Mouse (Mus musculus): ENCODE data around the gene Shisa9.
"Not testable (repeated sequence)": the region's sequence is repeated elsewhere in the genome, so short reads cannot be mapped to it uniquely, and the experiment has no call there.

Shisa9 gene

DNA sequence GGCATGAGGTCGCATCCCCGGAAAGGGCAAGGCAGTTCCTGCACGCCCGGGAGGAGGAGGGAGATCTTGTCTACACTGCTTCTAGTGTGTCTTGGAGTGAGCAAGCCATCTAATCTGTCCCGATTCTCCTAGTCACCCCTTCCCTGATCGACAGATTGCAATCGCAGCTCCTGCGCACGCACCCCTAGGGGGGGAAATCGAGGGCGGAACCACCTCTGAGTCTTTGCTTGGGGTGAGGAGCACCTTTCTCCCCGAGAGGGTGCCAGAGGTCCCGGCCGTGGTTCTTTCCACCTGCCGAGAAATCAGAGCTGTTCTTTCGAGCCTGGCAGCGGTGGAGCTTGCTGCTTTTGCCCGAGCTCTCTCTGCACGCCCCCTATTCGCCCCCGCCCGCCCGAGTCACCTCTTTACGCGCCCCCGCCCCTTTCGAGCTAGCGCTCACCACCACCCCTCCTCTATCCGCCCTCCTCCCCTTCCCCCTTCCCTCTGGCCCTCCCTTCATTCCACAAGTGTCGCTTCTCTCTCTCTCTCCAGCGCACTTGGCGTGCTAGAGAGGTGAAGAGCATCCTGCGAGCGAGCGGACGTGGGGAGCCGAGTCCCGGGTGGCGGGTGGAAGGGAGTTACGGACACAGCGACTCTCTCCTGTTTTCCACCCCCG, at the start of gene Shisa9:
Gene Shisa9, plus strand, starts transcription at position 498 of the 655 bp plus-strand sequence.
- DNase-seq (ENCODE audit: low spot score) = no peak

GRCm38 (mm10) chr16:11940477-11940876, 43.4 kb upstream of the Shisa9 start:
- DNase-seq (ENCODE audit: low spot score) = peak; percentile 8

DNA sequence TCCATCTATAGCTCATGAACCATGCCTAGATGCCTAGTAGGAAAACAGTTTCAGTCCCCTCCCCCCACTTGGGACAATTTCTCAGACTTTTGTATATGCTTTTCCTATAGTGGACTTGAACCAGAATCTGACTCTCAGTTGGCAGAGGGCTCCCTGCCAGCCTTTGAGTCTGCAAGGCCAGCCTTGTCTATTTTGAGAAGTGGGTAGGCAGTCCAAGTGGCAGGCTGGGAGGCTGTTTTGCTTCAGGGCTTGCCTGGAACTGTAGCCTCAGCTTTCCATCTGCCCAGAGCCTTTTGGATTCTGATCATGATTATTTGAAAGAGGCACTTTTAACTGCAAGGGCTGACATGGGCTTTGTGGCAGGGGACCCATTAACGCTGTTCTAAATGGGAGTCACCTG, 23.2 kb upstream of the Shisa9 start:
- no peak for DNase-seq (ENCODE audit: low spot score)

GRCm38 (mm10) chr16:11966041-11966440, 17.9 kb upstream of the Shisa9 start:
- DNase-seq (ENCODE audit: low spot score) = no peak

DNA sequence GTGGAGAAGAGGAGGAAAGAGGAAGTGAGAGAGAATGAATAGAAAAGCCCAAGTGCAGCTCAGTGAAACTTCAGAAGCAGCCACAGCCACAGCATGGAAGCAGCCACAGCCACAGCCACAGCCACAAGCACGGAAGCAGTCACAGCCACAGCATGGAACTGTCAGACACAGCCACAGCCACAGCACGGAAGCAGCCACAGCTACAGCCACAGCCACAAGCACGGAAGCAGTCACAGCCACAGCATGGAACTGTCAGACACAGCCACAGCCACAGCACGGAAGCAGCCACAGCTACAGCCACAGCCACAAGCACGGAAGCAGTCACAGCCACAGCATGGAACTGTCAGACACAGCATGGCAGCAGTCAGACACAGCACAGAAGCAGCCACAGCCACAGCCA, 17.1 kb upstream of the Shisa9 start:
- not testable (repeated sequence) for DNase-seq (ENCODE audit: low spot score)

- no peak for DNase-seq (ENCODE audit: low spot score)
These were observed 16.3 kb upstream of the Shisa9 start for GRCm38 (mm10) chr16:11967579-11967978.

- no peak for DNase-seq (ENCODE audit: low spot score)
These were observed 10.2 kb upstream of the Shisa9 start for GRCm38 (mm10) chr16:11973707-11974106.

GRCm38 (mm10) chr16:11976737-11977136, 7.2 kb upstream of the Shisa9 start:
- DNase-seq (ENCODE audit: low spot score) = no peak

GRCm38 (mm10) chr16:11980764-11981163, 3.1 kb upstream of the Shisa9 start:
- no peak for DNase-seq (ENCODE audit: low spot score)

DNA sequence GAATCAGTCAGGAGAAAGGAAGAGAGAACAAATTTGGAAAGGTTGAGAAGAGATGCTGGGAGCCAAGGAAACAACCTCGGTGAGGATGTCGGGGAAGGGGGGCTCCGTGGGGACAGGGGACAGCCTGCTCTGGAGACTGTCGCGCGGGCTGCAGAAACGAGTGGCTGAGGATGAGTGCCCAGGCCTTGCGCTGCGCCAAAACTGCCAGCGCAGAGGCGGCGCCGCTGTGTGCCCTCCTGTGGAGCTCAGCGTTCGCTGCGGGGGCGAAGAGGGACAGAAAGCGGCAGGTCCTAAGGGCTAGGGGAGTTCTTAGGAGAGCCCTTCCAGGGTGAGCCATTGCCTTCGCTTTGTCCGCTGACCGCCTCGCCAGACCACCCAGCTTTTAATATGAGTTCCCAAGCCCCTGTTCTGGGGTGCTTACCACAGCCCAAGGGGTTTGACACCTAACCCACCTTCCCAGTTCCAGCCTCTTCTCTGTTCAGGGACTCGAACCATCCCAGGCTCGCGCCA, 752 bp upstream of the Shisa9 start:
- no peak for DNase-seq (ENCODE audit: low spot score)

DNA sequence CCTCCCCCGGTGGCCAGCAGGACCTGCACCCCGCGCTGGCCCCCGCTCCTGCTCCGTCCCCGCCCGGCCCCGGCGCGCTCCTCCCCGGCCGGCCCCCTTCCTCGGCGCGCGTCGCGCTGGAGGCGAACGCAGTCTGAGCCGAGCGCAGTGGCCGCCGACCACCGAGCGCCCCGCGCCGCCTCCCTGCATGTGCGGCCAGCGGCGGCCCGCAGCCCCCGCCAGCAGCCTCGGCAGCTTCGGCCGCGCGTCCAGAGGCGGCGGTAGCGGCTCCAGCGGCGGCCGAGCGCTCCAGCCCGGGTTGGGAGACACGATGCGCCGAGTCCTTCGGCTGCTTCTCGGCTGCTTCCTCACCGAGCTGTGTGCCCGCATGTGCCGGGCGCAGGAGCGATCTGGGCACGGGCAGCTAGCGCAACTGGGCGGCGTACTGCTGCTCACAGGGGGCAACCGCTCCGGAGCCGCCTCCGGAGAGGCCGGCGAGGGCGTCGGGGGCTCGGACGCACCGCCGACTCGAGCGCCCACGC, 418 bp downstream of the Shisa9 start:
- DNase-seq (ENCODE audit: low spot score) = no peak

DNA sequence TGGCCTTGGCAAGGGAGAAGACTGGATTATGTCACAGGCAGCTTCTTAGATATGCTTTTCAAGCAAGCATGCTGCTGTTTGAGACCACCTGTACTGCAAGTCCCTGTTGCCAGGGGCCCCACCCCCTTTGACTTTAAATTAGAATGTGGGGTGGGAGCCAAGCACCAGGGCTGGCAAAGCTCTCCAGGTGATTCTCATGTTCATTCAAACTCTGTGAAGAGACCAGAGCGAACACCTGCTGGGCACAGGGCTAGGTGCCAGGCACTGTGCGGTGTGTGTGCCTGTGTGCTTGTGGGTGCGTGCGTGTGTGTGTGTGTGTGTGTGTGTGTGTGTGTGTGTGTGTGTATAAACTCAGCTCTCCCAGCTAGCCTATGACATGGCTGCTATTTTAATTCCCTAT, 3.1 kb downstream of the Shisa9 start:
- DNase-seq (ENCODE audit: low spot score) = no peak

- DNase-seq (ENCODE audit: low spot score) = no peak
These were observed 21.3 kb downstream of the Shisa9 start for GRCm38 (mm10) chr16:12005177-12005576.

DNA sequence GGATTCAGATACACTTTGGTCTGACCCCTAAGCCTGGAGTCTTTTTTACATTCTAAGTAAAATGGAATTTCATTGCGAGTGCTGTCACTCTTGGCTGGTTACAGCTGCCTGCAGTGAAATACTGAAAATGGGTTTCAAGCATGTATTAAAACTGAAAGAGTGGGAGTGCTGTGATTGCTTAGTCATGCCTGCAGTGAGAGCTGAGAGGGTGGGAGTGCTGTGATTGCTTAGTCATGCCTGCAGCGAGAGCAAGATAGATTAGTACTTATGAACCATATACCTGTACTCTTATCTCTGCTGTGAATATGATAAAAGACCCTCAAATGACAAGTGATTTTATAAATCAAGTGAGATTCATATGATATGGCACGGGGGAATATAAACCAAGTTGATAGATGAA, 26.2 kb downstream of the Shisa9 start:
- DNase-seq (ENCODE audit: low spot score) = no peak

GRCm38 (mm10) chr16:12012747-12013146, 28.8 kb downstream of the Shisa9 start:
- no peak for DNase-seq (ENCODE audit: low spot score)

- no peak for DNase-seq (ENCODE audit: low spot score)
These were observed 30.6 kb downstream of the Shisa9 start for GRCm38 (mm10) chr16:12014523-12014922.

DNA sequence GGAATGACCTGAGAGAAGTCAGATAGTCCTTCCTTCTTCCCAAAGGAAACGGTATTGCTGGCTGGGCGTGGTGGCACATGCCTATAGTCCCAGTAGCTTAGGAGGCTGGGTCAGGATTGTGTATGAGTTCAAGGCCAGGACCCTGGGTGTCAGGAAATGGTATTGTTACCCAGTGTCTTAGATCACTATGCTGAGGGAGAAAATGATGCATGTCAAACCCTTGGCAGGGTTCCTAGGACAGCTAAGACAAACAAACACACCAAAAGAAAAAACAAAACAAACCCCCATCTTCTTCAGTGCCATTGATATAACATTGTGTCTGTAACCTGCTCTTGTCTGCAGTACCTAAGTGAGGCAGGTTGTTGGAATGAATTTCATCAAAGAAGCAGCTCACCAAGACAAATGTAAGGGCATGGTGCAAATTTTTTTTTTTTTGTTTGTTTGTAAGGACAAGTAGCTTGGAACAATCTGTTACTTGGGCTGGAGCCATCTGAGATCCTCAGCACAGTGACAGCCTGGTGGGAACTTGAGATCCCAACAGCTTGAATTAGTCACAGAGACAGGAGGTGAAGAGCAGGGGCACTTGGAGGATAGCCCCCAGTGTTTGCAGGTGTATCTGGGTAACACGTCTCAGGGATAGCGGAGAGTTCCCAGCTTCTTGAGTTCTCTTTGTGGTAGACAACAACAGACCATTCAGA, 34.2 kb downstream of the Shisa9 start:
- DNase-seq (ENCODE audit: low spot score) = no peak

GRCm38 (mm10) chr16:12020103-12020755, 36.3 kb downstream of the Shisa9 start:
- DNase-seq (ENCODE audit: low spot score) = no peak

- no peak for DNase-seq (ENCODE audit: low spot score)
These were observed 48.5 kb downstream of the Shisa9 start for GRCm38 (mm10) chr16:12032441-12032840.

- no peak for DNase-seq (ENCODE audit: low spot score)
These were observed 51.0 kb downstream of the Shisa9 start for GRCm38 (mm10) chr16:12034868-12035267.

GRCm38 (mm10) chr16:12035626-12036025, 51.7 kb downstream of the Shisa9 start:
- DNase-seq (ENCODE audit: low spot score) = no peak

DNA sequence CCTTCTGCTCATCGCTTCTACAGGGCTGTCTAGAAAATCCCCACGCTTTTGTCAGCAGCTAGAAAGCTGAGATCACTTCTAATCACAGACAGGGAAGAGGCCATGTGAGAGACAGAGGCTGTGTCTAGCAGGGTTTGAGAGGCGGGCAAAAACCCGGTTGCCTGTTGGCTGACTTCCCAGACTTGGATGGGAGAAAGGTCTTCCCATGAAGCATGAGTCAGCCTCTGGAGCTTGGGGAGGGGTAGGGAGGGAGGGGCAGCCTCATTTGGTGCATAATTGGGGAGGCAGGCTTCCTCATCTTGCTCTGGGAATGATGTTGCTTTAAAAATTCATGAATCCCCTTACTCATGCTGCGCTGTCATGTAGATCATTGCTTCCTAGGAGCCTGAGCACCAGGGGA, 57.0 kb downstream of the Shisa9 start:
- no peak for DNase-seq (ENCODE audit: low spot score)

DNA sequence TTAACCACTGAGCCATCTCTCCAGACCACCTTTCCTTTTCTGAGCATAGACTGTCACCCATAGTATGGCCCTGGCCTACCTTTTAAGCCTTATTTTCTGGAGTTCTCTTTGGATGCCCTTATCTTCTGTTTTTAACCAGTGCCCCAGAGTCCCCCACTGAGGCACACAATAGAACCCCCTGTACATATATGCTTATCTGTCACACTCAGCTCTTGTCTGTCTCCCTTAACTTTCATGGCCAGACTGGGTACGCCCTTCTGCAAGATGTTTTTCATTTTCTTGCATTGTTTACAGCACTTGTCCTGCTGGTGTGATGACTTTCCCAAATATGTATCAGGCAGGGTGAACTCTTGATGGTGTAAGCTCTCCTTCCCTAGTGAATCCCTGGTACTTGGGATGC, 68.1 kb downstream of the Shisa9 start:
- no peak for DNase-seq (ENCODE audit: low spot score)

Measured in spleen, adult 12 weeks (tissue).